Mouse (Mus musculus) hindbrain, embryonic 14.5 days (tissue): ENCODE data around the gene Cecr2. TPM values are rescaled to one million over a fixed set of nuclear protein-coding genes. Genes with fewer than 3 reads are reported as not detected.
"Not testable (repeated sequence)": the region's sequence is repeated elsewhere in the genome, so short reads cannot be mapped to it uniquely, and the experiment has no call there.

Experiments
- ATAC-seq: fragments of 200-750 bp; cut with Nextera tagmentation; 2 replicates; pipeline ENCODE4 v1.8.0; 2017; ENCODE audit warnings: moderate number of reproducible peaks, mild to moderate bottlenecking, moderate TSS enrichment, moderate library complexity; ENCODE audit not compliant: low FRiP score
- DNase-seq: peaks from one replicate; pipeline ENCODE4 v3.0.0-alpha.2; 2015; ENCODE audit warnings: low spot score
- H3K27ac ChIP-seq: fragments of 300-500 bp; sonication (generic); 2 replicates; pipeline ENCODE4 v1.5.1; 2014; ENCODE audit warnings: mild to moderate bottlenecking, moderate library complexity
- H3K27me3 ChIP-seq: fragments of 300-500 bp; sonication (generic); 2 replicates; pipeline ENCODE4 v1.6.1; 2014; ENCODE audit warnings: mild to moderate bottlenecking, low read length, mixed read lengths; ENCODE audit not compliant: control insufficient read depth, insufficient read depth
- H3K36me3 ChIP-seq: fragments of 300-500 bp; sonication (generic); replicated peaks from 2 replicates; pipeline ENCODE4 v1.6.1; 2014; ENCODE audit not compliant: control insufficient read depth, insufficient read depth
- H3K4me1 ChIP-seq: fragments of 300-500 bp; sonication (generic); replicated peaks from 2 replicates; pipeline ENCODE4 v1.6.1; 2014; ENCODE audit warnings: antibody characterized with exemption, low read length, mixed read lengths; ENCODE audit not compliant: control insufficient read depth, insufficient read depth
- H3K4me2 ChIP-seq: fragments of 300-500 bp; sonication (generic); replicated peaks from 2 replicates; pipeline ENCODE4 v1.6.1; 2014; ENCODE audit warnings: mild to moderate bottlenecking, moderate library complexity
- H3K4me3 ChIP-seq: fragments of 300-500 bp; sonication (generic); replicated peaks from 2 replicates; pipeline ENCODE4 v1.5.1; 2014; ENCODE audit warnings: mild to moderate bottlenecking, low read length
- H3K9ac ChIP-seq: fragments of 300-500 bp; sonication (generic); 2 replicates; pipeline ENCODE4 v1.6.1; 2014
- H3K9me3 ChIP-seq: fragments of 300-500 bp; sonication (generic); 2 replicates; pipeline ENCODE4 v1.6.1; 2016; ENCODE audit warnings: low read length; ENCODE audit not compliant: control insufficient read depth
- WGBS: fragments of 180-500 bp; shearing (Covaris S2); extraction: QIAGEN DNeasy Blood & Tissue Kit; methylation state at CpG from one replicate; pipeline ENCODE4 v1.1.7; 2014; 5-methylcytosine and 5-hydroxymethylcytosine counted together
- polyA plus RNA-seq: library from polyadenylated mRNA; unstranded; fragments of >200 nt; fragmentation: Nextera tagmentation; extraction: Ambion mirVana; gene quantifications from 2 replicates; pipeline ENCODE4 v1.2.1, GENCODE M21; 2014

The Cecr2 gene
- polyA plus RNA-seq, 1 experiment from 2014 or later: 4.7 TPM

- WGBS: 86% methylated on average over 5 of the region's 5 CpGs
- Histone ChIP-seq H3K27ac (no peak overlapping the region), H3K9me3 (no peaks in the 10 kb centered on the region), H3K9ac (no peak overlapping the region), H3K4me3 (no peak overlapping the region), H3K36me3 (peaks cover 93% of the 10 kb centered on the region), H3K4me2 (no peak overlapping the region), H3K4me1 (no peaks in the 10 kb centered on the region), H3K27me3 (no peaks in the 10 kb centered on the region)
- ATAC-seq (no peak), DNase-seq (no peak)
Observed at GRCm38 (mm10) chr6:120795422-120796086, 129.4 kb downstream of the Cecr2 start.

GRCm38 (mm10) chr6:120796111-120796510 lies 129.9 kb downstream of the Cecr2 start:
- H3K4me1 ChIP-seq: no peaks in the 10 kb centered on the region
- H3K9ac ChIP-seq: no peak overlapping the region
- WGBS: 86% methylated on average over 2 of the region's 2 CpGs
- no peak overlapping the region for H3K4me2 ChIP-seq
- H3K4me3 ChIP-seq: no peak overlapping the region
- DNase-seq (no peak), ATAC-seq (no peak)
- H3K9me3 ChIP-seq: no peaks in the 10 kb centered on the region
- no peaks in the 10 kb centered on the region for H3K27me3 ChIP-seq
- peaks cover 98% of the 10 kb centered on the region for H3K36me3 ChIP-seq
- H3K27ac ChIP-seq: no peak overlapping the region

- Histone ChIP-seq H3K27me3 (no peaks in the 10 kb centered on the region), H3K9me3 (no peaks in the 10 kb centered on the region), H3K27ac (no peak overlapping the region), H3K4me2 (no peak overlapping the region), H3K4me1 (no peaks in the 10 kb centered on the region), H3K9ac (no peak overlapping the region), H3K4me3 (no peak overlapping the region), H3K36me3 (peaks cover 99% of the 10 kb centered on the region)
- DNase-seq (no peak), ATAC-seq (no peak)
- WGBS: 94% methylated on average over 7 of the region's 7 CpGs
Observed at GRCm38 (mm10) chr6:120798019-120798418, 131.8 kb downstream of the Cecr2 start.

GRCm38 (mm10) chr6:120798905-120799304 lies 132.7 kb downstream of the Cecr2 start:
- H3K27me3 ChIP-seq: no peaks in the 10 kb centered on the region
- H3K4me2 ChIP-seq: no peak overlapping the region
- no peak for DNase-seq
- H3K9ac ChIP-seq: no peak overlapping the region
- H3K36me3 ChIP-seq: peaks cover 99% of the 10 kb centered on the region
- no peak overlapping the region for H3K4me3 ChIP-seq
- 94% methylated on average over 4 of the region's 4 CpGs for WGBS
- no peaks in the 10 kb centered on the region for H3K4me1 ChIP-seq
- no peak overlapping the region for H3K27ac ChIP-seq
- no peak for ATAC-seq
- no peaks in the 10 kb centered on the region for H3K9me3 ChIP-seq

GRCm38 (mm10) chr6:120799581-120800041 lies 133.4 kb downstream of the Cecr2 start:
- Histone ChIP-seq H3K36me3 (peaks cover 99% of the 10 kb centered on the region), H3K4me1 (no peaks in the 10 kb centered on the region)

GRCm38 (mm10) chr6:120806999-120807737 lies 141.0 kb downstream of the Cecr2 start:
- Histone ChIP-seq H3K36me3 (peaks cover 94% of the 10 kb centered on the region), H3K27ac (no peak overlapping the region), H3K9ac (no peak overlapping the region), H3K4me1 (no peaks in the 10 kb centered on the region), H3K4me3 (no peak overlapping the region), H3K9me3 (no peaks in the 10 kb centered on the region), H3K27me3 (no peaks in the 10 kb centered on the region), H3K4me2 (no peak overlapping the region)
- DNase-seq: no peak
- ATAC-seq: no peak
- 86% methylated on average over 5 of the region's 5 CpGs for WGBS

More at GRCm38 (mm10) chr6:120799581-120800041, 133.4 kb downstream of the Cecr2 start:
- WGBS: 86% methylated on average over 4 of the region's 4 CpGs
- no peak overlapping the region for H3K9ac ChIP-seq
- H3K4me2 ChIP-seq: no peak overlapping the region
- H3K4me3 ChIP-seq: no peak overlapping the region
- H3K27me3 ChIP-seq: no peaks in the 10 kb centered on the region
- H3K27ac ChIP-seq: no peak overlapping the region
- no peak for DNase-seq
- ATAC-seq: no peak
- no peaks in the 10 kb centered on the region for H3K9me3 ChIP-seq

- no peak for ATAC-seq
- H3K27ac ChIP-seq: no peak overlapping the region
- no peak for DNase-seq
- no peaks in the 10 kb centered on the region for H3K4me1 ChIP-seq
- H3K27me3 ChIP-seq: no peaks in the 10 kb centered on the region
- 94% methylated on average over 4 of the region's 4 CpGs for WGBS
- H3K9me3 ChIP-seq: no peaks in the 10 kb centered on the region
- H3K9ac ChIP-seq: no peak overlapping the region
- no peak overlapping the region for H3K4me2 ChIP-seq
- no peak overlapping the region for H3K4me3 ChIP-seq
- H3K36me3 ChIP-seq: peaks cover 88% of the 10 kb centered on the region
Observed at GRCm38 (mm10) chr6:120807738-120808081, 141.5 kb downstream of the Cecr2 start.

GRCm38 (mm10) chr6:120811999-120812398 lies 145.8 kb downstream of the Cecr2 start:
- WGBS: 100% methylated on average over 6 of the region's 10 CpGs
- DNase-seq, H3K27me3 ChIP-seq, H3K9ac ChIP-seq, H3K27ac ChIP-seq, H3K4me2 ChIP-seq, H3K4me1 ChIP-seq, ATAC-seq, H3K9me3 ChIP-seq, H3K4me3 ChIP-seq: not testable (repeated sequence)
- H3K36me3 ChIP-seq: peaks cover 46% of the 10 kb centered on the region

GRCm38 (mm10) chr6:120819294-120819693 lies 153.1 kb downstream of the Cecr2 start:
- Histone ChIP-seq H3K4me1 (peaks cover 17% of the 10 kb centered on the region), H3K4me2 (no peak overlapping the region), H3K9ac (no peak overlapping the region), H3K27me3 (no peaks in the 10 kb centered on the region), H3K4me3 (no peak overlapping the region), H3K9me3 (no peaks in the 10 kb centered on the region), H3K27ac (no peak overlapping the region), H3K36me3 (peaks cover 19% of the 10 kb centered on the region)
- DNase-seq (no peak), ATAC-seq (no peak)
- WGBS: 94% methylated on average over 2 of the region's 2 CpGs
